Mouse (Mus musculus) embryo, embryonic 11 days (tissue): Measurements from ENCODE around the gene Prrt2.

Experiments used
- DNase-seq: peaks from one replicate; pipeline ENCODE4 v3.0.0-alpha.2; 2015

The Prrt2 gene

DNA sequence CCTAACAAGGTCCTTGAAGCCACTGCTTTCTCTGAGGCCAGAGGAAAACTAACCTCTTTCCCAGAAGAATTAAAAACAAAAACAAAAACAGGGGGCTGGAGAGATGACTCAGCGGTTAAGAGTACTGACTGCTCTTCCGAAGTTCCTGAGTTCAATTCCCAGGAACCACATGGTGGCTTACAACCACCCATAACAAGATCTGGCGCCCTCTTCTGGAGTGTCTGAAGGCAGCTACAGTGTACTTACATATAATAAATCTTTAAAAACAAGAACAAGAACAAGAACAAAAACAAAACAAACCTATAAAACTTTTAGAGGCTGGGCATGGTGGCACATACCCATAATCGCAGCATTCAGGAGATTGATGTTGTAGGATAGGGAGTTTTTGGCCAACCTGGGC is 24.6 kb downstream of the Prrt2 start:
- no peak for DNase-seq

DNA sequence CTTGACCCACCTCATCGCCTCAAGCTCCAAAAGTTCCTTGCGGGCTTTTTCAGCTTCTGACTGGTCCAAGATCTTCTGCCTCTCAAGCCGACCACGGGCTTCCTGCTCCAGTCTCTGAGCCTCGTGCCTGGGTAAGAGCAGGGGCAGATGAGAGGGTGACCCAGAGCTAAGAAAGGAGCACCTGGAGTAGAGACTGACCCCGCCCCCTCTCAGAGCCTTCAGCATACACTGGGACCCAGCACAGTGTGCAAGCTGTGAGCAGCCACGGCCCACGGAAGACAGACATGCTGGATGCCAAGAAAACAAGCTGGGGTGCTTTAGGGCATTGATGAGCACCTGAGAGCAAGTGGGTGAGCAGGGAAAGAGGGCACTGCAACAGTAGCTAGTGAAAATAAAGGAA is 32.2 kb downstream of the Prrt2 start:
- no peak for DNase-seq

DNA sequence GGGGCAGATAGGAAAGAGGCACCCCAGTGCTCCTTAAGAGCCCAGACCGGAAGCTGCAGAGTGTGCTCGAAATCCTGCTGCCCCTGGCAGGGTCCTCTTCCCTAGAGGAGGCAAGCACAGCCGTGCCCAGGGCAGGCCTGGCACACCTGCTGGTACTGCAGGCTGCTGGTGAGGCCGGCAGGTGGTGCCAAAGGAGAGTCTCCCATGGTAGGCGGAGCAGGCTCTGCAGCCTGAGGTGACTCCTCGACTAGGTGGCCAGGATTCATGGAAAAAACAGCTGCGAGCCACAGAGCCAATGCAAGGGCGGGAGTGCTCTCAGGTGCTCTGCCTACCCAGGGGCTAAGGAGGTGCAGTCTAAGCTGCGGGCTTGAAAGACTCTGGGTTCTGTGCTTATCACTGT is 34.7 kb downstream of the Prrt2 start:
- DNase-seq: peak; percentile 27

DNA sequence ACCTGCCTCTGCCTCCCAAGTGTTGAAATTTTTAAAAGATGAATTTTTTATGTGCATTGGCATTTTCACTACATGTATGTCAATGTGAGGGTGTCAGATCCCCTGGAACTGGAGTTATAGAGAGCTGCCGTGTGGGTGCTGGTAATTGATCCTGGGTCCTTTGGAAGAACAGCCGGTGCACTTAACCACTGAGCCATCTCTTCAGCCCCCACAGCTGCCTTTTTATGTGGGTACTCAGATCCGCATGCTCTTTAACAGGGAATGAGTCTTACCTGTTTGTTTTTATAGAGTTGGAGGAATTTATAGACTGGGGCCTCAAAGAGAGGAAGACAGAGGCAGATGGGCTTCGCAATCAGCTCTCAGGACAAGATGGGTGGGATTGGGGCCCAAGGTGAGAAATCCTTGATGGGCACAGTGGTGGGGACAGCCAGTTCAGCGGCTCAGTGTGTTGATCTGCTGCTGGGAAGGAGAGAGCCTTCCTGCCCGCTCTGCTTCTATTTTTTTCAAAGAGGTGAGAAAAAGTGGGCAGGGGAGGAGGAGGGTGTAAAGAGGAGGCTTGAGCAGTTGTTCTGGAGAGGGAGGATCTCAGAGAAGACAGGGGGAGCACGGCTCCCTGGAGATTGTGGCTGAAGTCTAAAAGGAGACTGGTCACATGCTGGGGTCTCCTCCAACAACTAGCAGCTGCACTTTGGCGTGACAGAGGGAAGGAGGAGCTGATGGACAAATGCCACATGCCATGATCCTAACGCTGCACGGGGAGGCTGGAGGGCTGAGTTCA is 36.2 kb downstream of the Prrt2 start:
- DNase-seq: no peak

DNA sequence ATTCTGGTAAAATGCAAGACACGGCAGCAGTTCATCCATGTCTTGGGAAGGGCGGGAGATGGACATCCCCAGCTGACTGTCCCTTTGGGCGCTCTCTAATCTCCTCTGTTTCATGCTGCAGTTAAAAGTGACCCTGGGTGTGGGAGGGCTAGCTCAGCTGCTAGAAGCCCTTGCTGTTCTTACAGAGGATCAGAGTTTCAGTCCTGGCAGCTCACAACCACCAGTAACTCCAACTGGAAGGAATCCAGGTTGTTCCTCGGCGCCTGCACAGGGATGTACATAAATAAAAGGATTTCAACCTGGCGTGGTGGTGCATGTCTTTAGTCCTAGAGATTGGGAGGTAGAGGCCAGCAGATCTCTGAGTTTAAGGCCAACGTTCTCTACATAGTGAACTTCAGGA is 37.9 kb downstream of the Prrt2 start:
- no peak for DNase-seq

DNA sequence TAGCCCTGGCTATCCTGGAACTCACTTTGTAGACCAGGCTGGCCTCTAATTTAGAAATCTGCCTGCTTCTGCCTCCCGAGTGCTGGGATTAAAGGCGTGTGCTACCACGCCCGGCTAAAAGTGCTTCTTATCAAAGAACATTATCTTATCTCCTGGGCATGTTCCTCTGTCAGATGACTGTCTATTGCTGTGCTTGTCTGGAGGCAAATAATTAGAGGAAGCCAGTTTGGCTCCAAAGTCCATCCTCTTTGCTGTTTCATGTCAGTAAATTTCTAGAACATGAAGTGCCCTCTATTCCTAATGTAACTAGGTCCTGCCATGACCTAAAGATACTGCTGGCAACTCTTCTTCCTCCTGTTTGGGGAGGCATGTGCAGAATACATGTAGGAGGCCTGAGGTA is 39.0 kb downstream of the Prrt2 start:
- no peak for DNase-seq

DNA sequence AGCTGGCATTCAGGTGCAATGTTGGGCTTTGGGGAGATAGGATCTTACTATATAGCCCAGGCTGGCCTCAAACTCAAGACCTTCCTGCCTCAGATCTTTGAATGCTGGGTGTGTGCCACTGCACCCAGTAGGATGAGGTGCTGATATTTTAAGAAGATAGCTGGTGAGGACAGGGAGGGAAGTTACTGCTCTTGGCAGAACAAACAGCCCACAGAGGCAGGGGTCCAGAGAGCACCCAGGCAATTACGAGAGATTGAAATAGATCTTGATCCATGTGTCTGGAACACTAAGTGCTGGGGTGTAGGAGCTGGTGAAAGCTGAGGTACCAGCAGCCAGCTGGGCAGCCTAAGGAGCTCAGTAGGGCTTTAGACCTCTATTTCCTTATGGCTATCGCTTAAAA is 39.4 kb downstream of the Prrt2 start:
- no peak for DNase-seq

DNA sequence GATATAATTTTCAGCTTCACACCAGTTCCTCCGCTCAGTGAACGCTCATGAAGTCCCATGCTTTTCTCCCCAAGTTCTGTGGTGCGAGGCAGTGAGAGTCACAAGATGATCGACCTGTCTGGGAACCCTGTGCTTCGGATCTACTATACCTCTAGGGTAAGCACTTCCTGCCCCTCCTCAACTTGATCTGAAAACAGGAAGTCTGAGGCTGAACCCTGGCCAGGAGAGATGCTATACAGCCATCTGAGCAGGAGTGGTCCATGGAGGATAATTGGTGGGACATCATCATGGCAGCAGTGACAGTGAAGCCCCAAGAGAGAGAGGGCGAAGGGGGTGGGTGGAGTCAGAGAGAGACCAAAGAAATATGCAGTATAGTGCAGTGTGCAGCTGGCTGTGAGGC is 42.2 kb downstream of the Prrt2 start:
- DNase-seq: no peak

DNA sequence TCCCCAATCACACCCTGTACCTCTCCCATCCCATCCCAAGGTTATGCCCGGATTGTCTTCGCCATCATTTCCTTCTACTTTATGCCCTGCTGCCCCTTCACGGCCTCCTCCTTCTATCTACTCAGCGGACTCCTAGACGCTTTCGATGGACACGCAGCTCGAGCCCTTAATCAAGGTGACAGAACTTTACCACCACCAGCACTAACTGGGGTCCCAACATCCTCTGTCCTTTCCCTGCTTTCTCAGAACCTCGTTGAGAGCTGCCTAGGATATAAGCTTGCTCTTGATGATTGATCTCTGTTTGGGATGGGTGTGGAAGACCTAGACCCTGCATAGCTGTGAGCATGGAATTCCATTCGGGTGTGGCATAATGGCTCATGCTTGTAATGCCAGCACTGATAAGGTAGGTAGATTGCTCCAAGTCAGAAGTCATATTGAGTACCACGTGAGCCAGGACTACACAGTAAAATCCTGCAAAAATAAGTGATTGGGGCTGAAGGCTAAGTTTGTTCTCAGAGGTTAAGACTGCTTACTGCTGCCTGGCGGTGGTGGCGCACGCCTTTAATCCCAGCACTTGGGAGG is 44.0 kb downstream of the Prrt2 start:
- DNase-seq: no peak

DNA sequence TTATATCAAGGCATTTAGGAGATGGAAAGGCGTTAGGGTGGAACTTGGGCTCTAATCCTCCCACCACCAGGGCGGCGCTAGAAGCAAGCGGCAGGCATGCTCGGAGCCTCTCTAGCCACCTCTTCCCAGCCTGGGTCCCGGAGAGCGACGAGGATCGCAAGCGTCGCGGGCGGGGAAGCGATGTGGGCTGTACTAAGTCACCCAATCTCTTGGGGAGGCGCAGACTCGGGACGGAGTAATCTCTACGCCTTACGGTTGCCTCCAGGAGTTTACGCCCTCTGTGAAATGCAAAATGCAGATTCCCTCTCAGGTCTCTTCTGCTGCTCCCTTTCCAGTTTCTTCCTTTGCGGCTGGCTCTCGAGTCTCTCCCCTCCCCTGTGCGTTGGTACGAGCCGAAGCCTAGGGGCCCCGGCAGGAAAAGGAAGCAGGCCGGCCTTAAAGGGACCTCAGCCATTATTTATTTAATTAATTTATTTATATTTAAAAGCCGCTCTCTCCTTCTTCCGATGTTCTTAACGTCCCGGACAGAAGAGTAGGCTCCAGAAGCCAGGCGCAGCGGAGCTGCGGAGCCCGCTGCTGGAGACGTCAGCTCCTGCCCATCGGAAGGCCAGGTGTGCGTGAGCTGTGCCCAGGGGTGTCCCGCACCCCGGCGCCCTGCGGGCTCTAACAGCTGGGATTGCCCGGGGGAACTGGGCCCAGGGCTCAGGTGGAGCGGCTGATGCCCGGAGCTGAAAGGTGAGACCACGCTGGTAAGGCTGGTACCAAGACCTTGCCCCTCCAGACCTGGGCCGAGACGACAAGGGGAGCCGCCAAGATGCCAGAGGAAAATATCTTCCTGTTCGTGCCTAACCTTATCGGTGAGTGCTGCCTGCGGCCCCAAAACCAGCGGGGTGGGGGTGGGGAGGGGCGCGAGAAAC is 44.8 kb downstream of the Prrt2 start, which contains the start of gene Cdiptos:
Cdiptos (minus strand) TSS at position 149 of the 917 bp plus-strand sequence.
- DNase-seq: peak; percentile 98

DNA sequence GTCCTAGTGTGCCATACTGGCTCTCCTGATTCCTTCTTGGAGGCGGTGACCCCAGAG is 45.3 kb downstream of the Prrt2 start, which contains the start of gene Cdipt:
Cdipt (plus strand) TSS at position 22 of the 57 bp plus-strand sequence.
- no peak for DNase-seq

DNA sequence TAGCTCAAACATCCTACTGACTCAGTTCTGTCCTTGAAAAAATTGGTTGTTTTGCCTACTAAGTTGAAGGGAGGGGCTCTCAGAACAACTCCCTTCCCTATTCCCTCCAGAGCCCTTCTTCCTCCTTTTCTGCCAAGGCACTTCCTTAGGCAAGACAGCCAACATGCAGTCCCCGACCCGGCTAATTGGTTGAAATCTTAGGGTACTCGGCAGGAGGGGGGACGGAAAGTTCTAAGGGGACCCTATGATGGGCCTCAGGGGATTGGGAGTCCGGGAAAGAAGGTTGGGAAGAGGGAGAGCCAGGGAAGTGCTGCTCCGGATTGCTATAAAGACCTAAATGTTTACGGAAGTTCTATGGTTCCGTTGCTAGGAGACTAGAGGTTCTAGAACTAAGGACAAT is 45.5 kb downstream of the Prrt2 start:
- no peak for DNase-seq
